Mouse (Mus musculus) forebrain, embryonic 13.5 days (tissue): ENCODE results near the gene Cnga3. TPM values are rescaled to one million over a fixed set of nuclear protein-coding genes. Genes with fewer than 3 reads are reported as not detected.

Source experiments
- ATAC-seq: fragments of 200-750 bp; cut with Nextera tagmentation; 2 replicates; pipeline ENCODE4 v1.8.0; 2017
- H3K27ac ChIP-seq: fragments of 300-500 bp; sonication (generic); 2 replicates; pipeline ENCODE4 v1.5.1; 2015; ENCODE audit warnings: inconsistent platforms, mild to moderate bottlenecking, moderate library complexity
- H3K27me3 ChIP-seq: fragments of 300-500 bp; sonication (generic); 2 replicates; pipeline ENCODE4 v1.6.1; 2015; ENCODE audit warnings: mild to moderate bottlenecking, inconsistent platforms
- H3K36me3 ChIP-seq: fragments of 300-500 bp; sonication (generic); 2 replicates; pipeline ENCODE4 v1.6.1; 2015; ENCODE audit warnings: mild to moderate bottlenecking, inconsistent platforms; ENCODE audit not compliant: poor library complexity, severe bottlenecking
- H3K4me1 ChIP-seq: fragments of 300-500 bp; sonication (generic); 2 replicates; pipeline ENCODE4 v1.6.1; 2015; ENCODE audit warnings: inconsistent platforms
- H3K4me2 ChIP-seq: fragments of 300-500 bp; sonication (generic); 2 replicates; pipeline ENCODE4 v1.6.1; 2015; ENCODE audit warnings: inconsistent platforms, mild to moderate bottlenecking, moderate library complexity
- H3K4me3 ChIP-seq: fragments of 300-500 bp; sonication (generic); 2 replicates; pipeline ENCODE4 v1.5.1; 2015; ENCODE audit warnings: mild to moderate bottlenecking, inconsistent platforms
- H3K9ac ChIP-seq: fragments of 300-500 bp; sonication (generic); 2 replicates; pipeline ENCODE4 v1.6.1; 2015; ENCODE audit warnings: mild to moderate bottlenecking, inconsistent platforms
- H3K9me3 ChIP-seq: fragments of 300-500 bp; sonication (generic); replicated peaks from 2 replicates; pipeline ENCODE4 v1.6.1; 2016; ENCODE audit warnings: inconsistent platforms
- WGBS: fragments of 180-500 bp; shearing (Covaris S2); methylation state at CpG from one replicate; pipeline ENCODE4 v1.1.7; 2015; 5-methylcytosine and 5-hydroxymethylcytosine counted together
- polyA plus RNA-seq: library from polyadenylated mRNA; unstranded; fragments of >200 nt; fragmentation: Nextera tagmentation; extraction: Ambion mirVana; gene quantifications from 2 replicates; pipeline ENCODE4 v1.2.1, GENCODE M21; 2015

The Cnga3 gene
- polyA plus RNA-seq, 1 experiment from 2014 or later = 0.09 TPM

DNA sequence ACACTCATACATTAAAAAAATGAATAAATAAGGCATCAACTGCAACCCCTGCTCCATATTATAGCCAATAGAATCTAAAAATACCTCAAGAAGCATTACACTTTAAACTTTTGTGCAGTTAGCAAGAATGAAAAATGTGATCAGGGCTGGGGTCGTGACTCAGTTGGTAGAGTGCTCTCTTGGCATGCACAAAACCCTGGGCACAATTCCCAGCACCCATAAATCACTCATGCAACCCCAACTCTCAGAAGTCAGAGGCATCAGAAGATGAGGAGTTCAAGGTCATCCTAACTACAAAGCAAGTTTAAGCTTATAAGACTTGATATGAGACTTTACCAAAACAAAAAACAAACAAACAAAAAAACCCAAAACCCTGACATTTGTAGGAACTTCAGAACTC is 73.5 kb downstream of the Cnga3 start:
- Histone ChIP-seq H3K27ac (no peak overlapping the region), H3K9me3 (no peaks in the 10 kb centered on the region), H3K36me3 (no peaks in the 10 kb centered on the region), H3K27me3 (no peaks in the 10 kb centered on the region), H3K4me2 (no peak overlapping the region), H3K9ac (no peak overlapping the region), H3K4me3 (no peak overlapping the region), H3K4me1 (no peaks in the 10 kb centered on the region)
- no peak for ATAC-seq
- 92% methylated on average over 1 of the region's 1 CpGs for WGBS

DNA sequence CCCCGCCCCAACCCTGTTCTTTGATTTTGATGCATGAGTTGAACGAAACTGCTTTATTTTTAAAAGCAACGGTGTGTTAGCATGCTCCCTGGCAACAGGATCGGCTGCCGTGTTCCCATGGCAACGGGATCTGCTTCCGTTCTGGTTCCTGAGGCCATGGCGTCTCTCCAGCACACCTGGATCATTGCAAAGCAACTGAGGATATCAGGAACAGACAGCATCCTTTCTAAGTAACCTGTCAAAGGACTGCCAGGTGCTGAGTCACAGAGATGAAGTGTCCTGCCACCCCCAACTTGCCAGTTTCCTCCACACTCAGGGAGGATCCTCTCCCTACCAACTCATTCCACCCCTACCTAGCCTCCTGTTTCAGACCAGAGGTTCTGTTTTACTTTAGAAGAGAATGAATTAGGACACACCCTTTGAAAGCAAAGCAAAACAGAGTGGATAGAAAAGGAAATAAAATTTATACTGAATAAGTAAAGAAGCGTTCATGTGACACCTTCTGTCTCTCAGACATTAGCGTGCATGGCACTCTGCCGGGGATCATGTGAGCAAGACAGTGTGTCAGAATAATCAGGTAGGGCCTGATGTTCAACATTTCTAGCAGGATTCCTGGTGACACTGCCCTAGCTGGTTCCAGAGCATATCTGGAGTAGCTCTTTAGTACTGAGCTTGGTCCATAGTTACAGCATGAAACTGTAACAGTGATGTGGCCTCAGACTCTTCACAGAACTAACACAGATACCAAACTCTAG is 74.1 kb downstream of the Cnga3 start:
- no peak for ATAC-seq
- H3K9ac ChIP-seq = no peak overlapping the region
- H3K4me2 ChIP-seq = no peak overlapping the region
- H3K27me3 ChIP-seq = no peaks in the 10 kb centered on the region
- H3K27ac ChIP-seq = no peak overlapping the region
- no peak overlapping the region for H3K4me3 ChIP-seq
- 63% methylated on average over 11 of the region's 11 CpGs for WGBS
- H3K36me3 ChIP-seq = no peaks in the 10 kb centered on the region
- no peaks in the 10 kb centered on the region for H3K4me1 ChIP-seq
- no peaks in the 10 kb centered on the region for H3K9me3 ChIP-seq

DNA sequence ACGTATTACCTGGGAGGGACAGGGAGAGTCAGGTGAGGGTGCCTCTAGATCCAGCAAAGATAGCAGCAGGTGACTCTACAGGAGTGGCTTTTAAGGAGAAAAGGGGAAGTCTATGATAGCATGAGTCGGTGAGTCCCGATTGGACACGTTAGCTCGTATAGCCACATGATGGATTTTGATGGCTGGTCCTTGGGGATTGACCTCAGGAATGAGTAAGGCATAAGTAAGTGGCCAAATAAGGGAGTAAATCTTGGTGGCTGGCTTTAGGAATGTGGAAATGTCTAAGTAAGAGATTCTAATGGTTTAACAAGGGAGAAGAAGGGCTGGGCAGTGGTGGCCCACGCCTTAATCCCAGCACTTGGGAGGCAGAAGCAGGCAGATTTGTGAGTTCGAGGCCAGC is 74.7 kb downstream of the Cnga3 start:
- H3K36me3 ChIP-seq = no peaks in the 10 kb centered on the region
- H3K4me3 ChIP-seq = no peak overlapping the region
- no peaks in the 10 kb centered on the region for H3K27me3 ChIP-seq
- H3K9ac ChIP-seq = no peak overlapping the region
- WGBS = 84% methylated on average over 7 of the region's 7 CpGs
- no peak for ATAC-seq
- H3K9me3 ChIP-seq = no peaks in the 10 kb centered on the region
- no peaks in the 10 kb centered on the region for H3K4me1 ChIP-seq
- H3K27ac ChIP-seq = no peak overlapping the region
- H3K4me2 ChIP-seq = no peak overlapping the region

DNA sequence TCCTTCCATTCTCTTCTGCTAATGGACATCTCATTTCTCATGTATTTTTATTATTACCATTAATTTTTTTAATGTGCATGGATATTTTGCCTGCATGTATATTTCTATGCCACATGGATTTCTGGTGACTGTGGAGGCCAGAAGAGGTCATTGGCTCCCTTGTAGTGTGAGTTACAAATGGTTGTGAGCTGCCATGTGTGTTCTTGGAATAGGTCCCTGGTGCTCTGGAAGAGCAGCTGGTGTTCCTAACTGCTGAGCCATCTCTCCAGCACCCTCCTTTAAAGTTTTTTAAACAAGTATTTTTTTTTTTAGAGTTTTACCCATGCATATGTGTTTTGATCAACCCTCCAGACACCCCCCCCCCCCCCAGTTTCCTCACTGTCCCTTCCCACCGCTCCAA is 82.2 kb downstream of the Cnga3 start:
- H3K4me3 ChIP-seq = no peak overlapping the region
- no peak overlapping the region for H3K4me2 ChIP-seq
- H3K27ac ChIP-seq = no peak overlapping the region
- no peaks in the 10 kb centered on the region for H3K27me3 ChIP-seq
- H3K9ac ChIP-seq = no peak overlapping the region
- no peaks in the 10 kb centered on the region for H3K36me3 ChIP-seq
- WGBS = 44% methylated on average over 1 of the region's 1 CpGs
- ATAC-seq = no peak
- no peaks in the 10 kb centered on the region for H3K9me3 ChIP-seq
- peaks cover 11% of the 10 kb centered on the region for H3K4me1 ChIP-seq

DNA sequence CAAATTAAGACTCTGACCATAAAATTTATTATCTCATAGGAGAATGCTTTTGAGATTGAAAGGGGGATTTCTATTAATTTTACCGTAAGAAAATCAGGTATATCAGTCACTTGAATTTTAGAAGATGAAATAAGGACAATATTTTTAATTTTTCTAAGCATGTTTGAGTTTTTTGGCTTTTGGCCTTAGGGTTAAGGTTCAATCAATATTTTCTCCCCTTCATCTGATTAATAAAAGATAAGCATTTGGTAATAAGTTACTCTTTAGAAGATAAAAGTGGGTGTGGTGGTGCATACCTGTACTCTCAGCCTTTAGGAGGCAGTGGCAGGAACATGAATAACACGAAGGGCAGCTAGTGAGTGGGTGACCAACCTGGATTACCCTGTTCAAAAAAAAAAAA is 84.7 kb downstream of the Cnga3 start:
- no peak overlapping the region for H3K27ac ChIP-seq
- H3K27me3 ChIP-seq = no peaks in the 10 kb centered on the region
- no peak overlapping the region for H3K4me3 ChIP-seq
- no peaks in the 10 kb centered on the region for H3K9me3 ChIP-seq
- no peaks in the 10 kb centered on the region for H3K36me3 ChIP-seq
- H3K9ac ChIP-seq = no peak overlapping the region
- peaks cover 18% of the 10 kb centered on the region for H3K4me1 ChIP-seq
- 88% methylated on average over 2 of the region's 2 CpGs for WGBS
- H3K4me2 ChIP-seq = no peak overlapping the region
- ATAC-seq = no peak

DNA sequence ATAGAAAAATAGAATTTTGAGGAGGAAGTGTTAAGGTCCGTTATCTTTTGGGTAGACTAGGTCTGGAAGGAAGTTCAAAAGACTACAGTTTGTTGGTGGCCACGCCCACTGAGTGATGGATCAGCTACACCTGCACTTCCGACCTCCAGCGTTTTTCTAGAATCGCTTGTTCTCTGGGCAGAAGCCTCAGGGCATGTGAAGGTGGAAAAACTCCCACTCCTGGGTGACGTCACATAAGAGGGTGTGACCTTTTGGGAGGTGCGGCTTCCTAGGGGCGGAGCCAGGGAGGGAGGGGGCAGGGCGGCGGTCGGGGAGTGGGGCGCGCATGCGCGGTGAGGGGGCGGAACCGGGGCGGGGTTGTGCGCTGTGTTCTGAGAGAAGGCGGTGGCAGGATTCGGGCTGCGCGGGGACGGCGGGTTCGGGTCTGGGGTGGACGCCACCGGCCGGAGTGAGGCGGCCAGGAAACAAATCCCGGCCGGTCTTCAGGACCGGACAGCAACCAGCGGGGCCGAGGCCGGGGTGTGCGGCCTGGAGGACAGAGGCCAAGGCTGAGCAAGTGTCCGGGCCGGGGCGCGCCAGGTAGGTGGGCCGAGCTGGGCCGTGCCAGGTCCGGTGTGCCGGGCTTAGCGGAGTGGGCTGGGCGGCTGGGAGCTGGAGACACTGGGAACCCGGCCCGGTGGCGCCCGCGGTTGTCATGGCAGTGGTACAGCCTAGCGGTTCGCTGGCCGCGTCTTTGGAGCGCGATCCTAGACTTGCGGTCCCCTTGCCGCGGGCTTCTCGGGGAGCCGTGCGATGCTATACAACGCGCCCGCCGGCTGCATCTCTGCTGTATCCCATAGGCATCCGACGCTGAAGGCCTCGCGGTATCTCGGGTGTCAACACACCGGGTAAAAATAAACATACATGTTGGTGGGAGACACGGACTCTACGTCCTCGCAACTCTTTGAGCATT is 85.6 kb downstream of the Cnga3 start, which contains the start of gene Inpp4a:
Gene Inpp4a (plus strand): TSS at position 326 of the 952 bp plus-strand sequence.
- Histone ChIP-seq H3K9ac (peak within 1 kb of the TSS; percentile 86), H3K4me1 (peaks cover 18% of the 10 kb centered on the region), H3K4me3 (peak within 1 kb of the TSS; percentile 92), H3K27me3 (no peaks in the 10 kb centered on the region), H3K27ac (peak within 1 kb of the TSS; percentile 52; the same call in 1 of the 2 replicates), H3K4me2 (peak within 1 kb of the TSS; percentile 72), H3K9me3 (no peaks in the 10 kb centered on the region), H3K36me3 (no peaks in the 10 kb centered on the region)
- WGBS = 1% methylated on average over 71 of the region's 77 CpGs
- peak; percentile 94 for ATAC-seq

DNA sequence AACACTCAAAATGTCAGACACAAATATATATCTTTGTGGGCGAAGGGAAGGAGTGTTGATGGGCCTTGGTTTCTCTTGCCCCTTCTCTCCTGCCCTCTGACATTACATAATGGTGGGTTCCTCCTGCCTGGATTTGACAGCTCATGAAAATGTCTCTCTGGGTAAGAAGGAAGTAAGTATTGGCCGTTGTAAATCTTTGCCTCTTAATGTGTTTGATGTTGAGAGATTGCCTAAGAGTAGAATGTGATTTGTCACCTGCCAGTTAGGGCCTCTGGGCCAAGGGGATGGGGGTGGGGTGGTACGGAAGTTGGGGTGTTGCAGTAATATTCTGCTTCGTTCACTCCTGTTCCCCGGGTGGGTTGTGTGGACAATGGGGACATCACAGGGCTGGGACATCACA is 86.4 kb downstream of the Cnga3 start:
- no peaks in the 10 kb centered on the region for H3K36me3 ChIP-seq
- no peaks in the 10 kb centered on the region for H3K27me3 ChIP-seq
- H3K4me1 ChIP-seq = peaks cover 18% of the 10 kb centered on the region
- ATAC-seq = no peak
- peak overlapping the region; percentile 72 for H3K4me2 ChIP-seq
- no peak overlapping the region for H3K27ac ChIP-seq
- WGBS = 73% methylated on average over 5 of the region's 5 CpGs
- H3K4me3 ChIP-seq = peak overlapping the region; percentile 92
- peak overlapping the region; percentile 86 for H3K9ac ChIP-seq
- no peaks in the 10 kb centered on the region for H3K9me3 ChIP-seq

DNA sequence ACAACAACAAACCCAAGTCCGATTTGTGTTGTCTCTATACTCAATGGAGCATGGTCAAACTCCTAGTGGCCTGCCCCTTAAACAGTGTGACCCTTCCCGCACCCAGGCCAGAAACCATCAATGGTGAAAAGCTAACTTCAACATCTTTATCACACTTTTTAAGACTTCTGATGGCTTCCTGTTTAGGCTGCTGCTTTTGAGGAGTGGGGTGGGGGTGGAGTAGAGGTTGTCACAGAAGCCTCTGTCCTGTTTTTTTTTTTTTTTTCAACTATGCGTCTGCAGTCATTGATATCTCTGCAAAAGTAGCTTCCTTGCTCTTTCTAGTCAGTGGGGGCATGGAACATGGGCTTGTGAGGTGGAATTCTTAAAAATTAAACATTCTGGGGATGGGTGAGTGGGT is 88.6 kb downstream of the Cnga3 start:
- no peak for ATAC-seq
- H3K4me3 ChIP-seq = no peak overlapping the region
- no peaks in the 10 kb centered on the region for H3K9me3 ChIP-seq
- H3K27me3 ChIP-seq = no peaks in the 10 kb centered on the region
- H3K4me2 ChIP-seq = no peak overlapping the region
- H3K36me3 ChIP-seq = no peaks in the 10 kb centered on the region
- H3K4me1 ChIP-seq = peaks cover 18% of the 10 kb centered on the region
- 92% methylated on average over 3 of the region's 3 CpGs for WGBS
- no peak overlapping the region for H3K9ac ChIP-seq
- no peak overlapping the region for H3K27ac ChIP-seq

DNA sequence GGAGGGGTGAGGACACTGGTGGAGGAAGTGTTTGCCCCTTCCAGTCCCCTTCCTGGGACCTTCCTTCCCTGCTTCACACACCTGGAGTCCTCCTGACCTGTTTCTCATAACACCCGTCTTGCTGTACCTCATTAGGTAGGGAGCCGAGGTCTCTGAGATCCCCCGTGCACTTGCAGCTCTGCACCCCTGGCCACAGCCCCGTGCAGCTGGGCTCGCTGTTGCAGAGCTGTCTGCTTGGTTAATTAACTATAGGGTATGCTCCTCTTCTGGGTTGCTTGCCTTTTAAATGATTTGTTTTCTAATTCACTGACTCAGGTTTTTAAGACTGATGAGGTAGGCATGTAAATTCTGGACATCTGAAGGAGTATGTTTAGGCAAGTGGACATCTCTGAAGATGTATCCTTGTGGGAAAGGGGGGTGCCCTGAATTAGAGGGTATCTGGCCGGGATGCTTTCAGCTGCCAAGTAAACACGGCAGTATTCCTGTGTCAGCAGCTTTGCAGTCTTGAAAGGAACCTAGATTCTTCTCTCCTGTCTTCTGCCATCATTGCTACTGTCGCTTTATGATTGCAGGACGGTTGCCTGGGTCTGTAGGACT is 91.6 kb downstream of the Cnga3 start:
- H3K36me3 ChIP-seq = no peaks in the 10 kb centered on the region
- no peak for ATAC-seq
- H3K9me3 ChIP-seq = no peaks in the 10 kb centered on the region
- H3K9ac ChIP-seq = no peak overlapping the region
- H3K4me1 ChIP-seq = peaks cover 12% of the 10 kb centered on the region; the same call in 1 of the 2 replicates
- no peak overlapping the region for H3K4me2 ChIP-seq
- no peaks in the 10 kb centered on the region for H3K27me3 ChIP-seq
- H3K27ac ChIP-seq = no peak overlapping the region
- H3K4me3 ChIP-seq = no peak overlapping the region
- 82% methylated on average over 9 of the region's 9 CpGs for WGBS

DNA sequence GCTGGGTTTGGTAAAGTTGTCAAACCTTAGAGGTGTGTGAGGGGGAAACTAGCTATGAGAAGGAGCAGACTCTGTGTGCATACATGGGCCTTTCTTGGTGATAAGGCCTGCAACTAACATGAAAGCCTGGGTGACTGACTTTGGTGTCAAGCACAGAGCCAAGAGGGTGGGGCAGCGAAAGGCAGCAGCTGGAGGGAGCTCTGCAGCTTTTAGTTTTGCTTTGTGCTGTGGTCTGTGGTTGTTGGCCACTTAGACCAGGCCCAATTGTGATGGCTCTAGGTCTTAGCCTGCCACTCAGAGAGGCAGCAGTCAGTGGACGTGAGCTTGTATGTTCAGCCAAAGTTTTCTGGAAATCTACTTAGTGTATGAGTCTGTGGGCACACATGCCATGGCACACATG is 93.4 kb downstream of the Cnga3 start:
- Histone ChIP-seq H3K27ac (no peak overlapping the region), H3K9ac (no peak overlapping the region), H3K36me3 (no peaks in the 10 kb centered on the region), H3K27me3 (no peaks in the 10 kb centered on the region), H3K4me1 (0 out of 2 replicates have a peak, but pooled peaks cover 4% of the 10 kb centered on the region), H3K4me2 (no peak overlapping the region), H3K9me3 (no peaks in the 10 kb centered on the region), H3K4me3 (no peak overlapping the region)
- ATAC-seq = no peak
- WGBS = 83% methylated on average over 2 of the region's 2 CpGs

DNA sequence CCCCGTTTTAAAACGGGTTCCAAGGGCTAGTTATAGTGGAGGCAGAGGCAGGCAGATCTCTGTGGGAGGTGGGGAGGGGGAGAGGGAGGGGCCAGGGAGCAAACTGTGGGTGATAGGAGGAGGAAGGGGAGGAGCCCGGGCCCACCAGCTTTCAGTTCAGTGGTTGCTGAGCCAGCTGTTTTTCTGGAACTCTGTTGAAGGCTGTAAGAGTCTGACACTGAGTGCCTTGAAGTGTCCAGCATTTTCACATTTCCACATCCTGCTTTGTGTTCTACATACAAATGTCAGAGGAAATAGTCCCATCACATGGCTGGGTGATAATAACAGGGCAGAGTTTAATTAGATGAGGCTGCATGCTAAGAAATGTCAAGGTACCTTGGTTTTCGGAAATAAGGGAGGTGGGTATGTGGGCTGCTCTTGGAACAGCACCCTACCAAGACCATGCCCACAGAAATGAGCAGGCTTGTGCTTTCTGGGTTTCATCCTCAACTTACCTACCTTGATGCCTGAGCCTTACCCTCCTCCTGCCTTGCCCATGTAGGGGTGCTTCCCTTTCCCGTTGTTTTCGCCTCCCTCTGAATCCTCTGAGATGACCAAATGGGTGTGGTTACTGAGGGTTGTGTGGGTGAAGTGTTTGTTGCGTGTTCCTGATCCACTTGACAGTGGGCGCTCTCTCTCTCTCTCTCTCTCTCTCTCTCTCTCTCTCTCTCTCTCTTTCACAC is 93.9 kb downstream of the Cnga3 start:
- Histone ChIP-seq H3K4me3 (no peak overlapping the region), H3K4me1 (0 out of 2 replicates have a peak, but pooled peaks cover 4% of the 10 kb centered on the region), H3K4me2 (no peak overlapping the region), H3K27me3 (no peaks in the 10 kb centered on the region), H3K36me3 (no peaks in the 10 kb centered on the region), H3K27ac (no peak overlapping the region), H3K9ac (no peak overlapping the region), H3K9me3 (no peaks in the 10 kb centered on the region)
- no peak for ATAC-seq
- 89% methylated on average over 7 of the region's 8 CpGs for WGBS
